Comparison of ENCODE assay signal across 1 mouse cellular context in genomic region chr8:95878176-95878962, GRCm38 (mm10).
TF ChIP-seq lines count a peak whose summit lies in the region.

No protein-coding gene starts in this region.

TF ChIP-seq in MEL, 35 proteins besides CTCF, POLR2A, EP300 and RAD21 (continued from another document):
- no peak for TF ChIP-seq MYC (IDR thresholded peaks at IDR 0.05; ENCODE audit: low read depth, low read length)
